Mouse (Mus musculus) cerebellum, adult 9-11 months (tissue): ENCODE data around the gene Ccdc170.
"Not testable (repeated sequence)": the region's sequence is repeated elsewhere in the genome, so short reads cannot be mapped to it uniquely, and the experiment has no call there.

Experiments used
- DNase-seq: peaks from one replicate; pipeline ENCODE4 v3.0.0; 2022

Ccdc170 gene

GRCm38 (mm10) chr10:4523078-4523477 lies 40.8 kb downstream of the Ccdc170 start:
- no peak for DNase-seq

DNA sequence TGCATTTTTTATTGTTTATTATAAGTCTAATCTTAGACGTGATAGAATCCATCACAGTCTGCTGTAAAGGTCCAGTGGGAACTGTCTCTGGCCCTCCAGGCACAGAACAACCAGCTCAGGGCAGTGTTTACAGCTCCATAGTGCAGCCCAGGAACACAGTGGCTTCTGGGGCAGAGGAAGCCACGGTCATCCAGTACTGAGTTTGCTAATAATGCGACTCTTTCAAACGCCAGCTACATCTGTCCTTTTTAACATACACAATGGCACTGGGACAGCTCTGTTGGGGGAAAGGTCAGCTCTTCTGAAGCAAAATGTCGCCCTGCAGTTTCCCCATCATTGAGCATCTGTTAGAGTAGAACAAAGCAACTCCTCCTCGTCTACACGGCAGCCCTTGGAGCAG lies 45.7 kb downstream of the Ccdc170 start:
- no peak for DNase-seq

- no peak for DNase-seq
These were observed 48.4 kb downstream of the Ccdc170 start for GRCm38 (mm10) chr10:4530638-4531235.

GRCm38 (mm10) chr10:4531933-4532332 lies 49.6 kb downstream of the Ccdc170 start:
- no peak for DNase-seq

DNA sequence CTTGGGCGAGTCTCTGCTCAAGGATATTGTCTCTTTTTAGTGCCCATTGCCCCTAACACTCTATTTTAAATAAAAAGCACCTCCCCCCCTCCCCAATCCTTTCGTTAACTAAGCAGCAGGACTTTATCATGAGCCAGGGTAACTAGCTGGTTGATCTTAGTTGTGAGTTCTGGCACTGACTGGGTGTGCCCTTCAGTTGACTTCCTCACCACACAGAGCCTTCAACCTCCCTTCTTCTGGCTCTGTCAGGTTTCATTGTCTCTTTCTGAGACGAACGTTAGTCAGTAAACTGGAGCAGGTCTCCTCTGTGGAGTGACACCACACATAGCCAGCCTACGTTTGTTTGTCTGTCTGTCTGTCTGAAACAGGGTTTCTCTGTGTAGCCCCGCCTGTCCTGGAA lies 50.4 kb downstream of the Ccdc170 start:
- DNase-seq: no peak

GRCm38 (mm10) chr10:4533873-4534272 lies 51.6 kb downstream of the Ccdc170 start:
- DNase-seq: no peak

GRCm38 (mm10) chr10:4545550-4545949 lies 63.2 kb downstream of the Ccdc170 start:
- no peak for DNase-seq

- no peak for DNase-seq
These were observed 71.3 kb downstream of the Ccdc170 start for GRCm38 (mm10) chr10:4553442-4554119.

- DNase-seq: no peak
These were observed 74.6 kb downstream of the Ccdc170 start for GRCm38 (mm10) chr10:4556842-4557377.

GRCm38 (mm10) chr10:4559132-4559531 lies 76.8 kb downstream of the Ccdc170 start:
- no peak for DNase-seq

- no peak for DNase-seq
These were observed 82.8 kb downstream of the Ccdc170 start for GRCm38 (mm10) chr10:4565148-4565547.

GRCm38 (mm10) chr10:4570778-4571177 lies 88.5 kb downstream of the Ccdc170 start:
- peak; percentile 5 for DNase-seq

GRCm38 (mm10) chr10:4571304-4571703 lies 89.0 kb downstream of the Ccdc170 start:
- DNase-seq: no peak

DNA sequence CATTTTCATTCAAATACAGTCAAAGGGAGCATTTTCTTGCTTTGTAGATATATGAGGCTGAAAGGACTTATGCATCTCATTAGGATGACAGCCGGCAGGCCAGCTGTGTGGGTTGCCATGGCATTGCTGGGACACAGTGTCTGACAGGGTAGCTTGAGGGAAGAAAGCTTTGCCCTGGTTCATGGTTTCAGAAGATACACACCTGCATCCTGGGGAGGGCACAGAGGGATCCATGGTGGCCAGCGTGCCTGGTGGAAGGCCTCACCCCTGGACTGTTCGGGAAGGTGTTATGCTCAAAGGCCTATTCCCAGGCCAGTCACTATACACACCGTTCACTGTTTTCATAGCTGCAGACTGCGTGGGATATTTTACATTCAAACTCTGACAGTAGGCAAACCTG lies 99.6 kb downstream of the Ccdc170 start:
- DNase-seq: no peak

- DNase-seq: no peak
These were observed 104.4 kb downstream of the Ccdc170 start for GRCm38 (mm10) chr10:4586691-4587090.

DNA sequence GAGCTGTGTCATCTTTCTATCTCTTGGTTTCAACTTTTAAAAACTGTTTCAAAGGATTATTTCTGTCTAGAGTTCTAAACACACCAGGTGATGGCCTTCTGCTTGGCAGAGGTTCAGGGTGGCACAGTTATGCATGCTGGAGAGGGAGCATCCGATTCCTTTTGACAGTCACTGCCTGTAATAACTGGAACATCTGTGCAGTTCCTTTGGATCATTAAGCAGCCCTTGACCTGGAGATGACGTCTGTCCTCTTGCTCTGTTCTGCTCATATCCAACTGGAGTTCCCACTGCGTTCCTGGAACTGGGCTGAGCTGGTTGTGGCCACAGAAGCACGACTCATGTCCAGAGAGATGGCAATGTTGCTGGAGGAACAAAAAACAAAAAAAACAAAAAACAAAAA lies 107.3 kb downstream of the Ccdc170 start:
- no peak for DNase-seq

GRCm38 (mm10) chr10:4590956-4591355 lies 108.7 kb downstream of the Ccdc170 start:
- DNase-seq: no peak

DNA sequence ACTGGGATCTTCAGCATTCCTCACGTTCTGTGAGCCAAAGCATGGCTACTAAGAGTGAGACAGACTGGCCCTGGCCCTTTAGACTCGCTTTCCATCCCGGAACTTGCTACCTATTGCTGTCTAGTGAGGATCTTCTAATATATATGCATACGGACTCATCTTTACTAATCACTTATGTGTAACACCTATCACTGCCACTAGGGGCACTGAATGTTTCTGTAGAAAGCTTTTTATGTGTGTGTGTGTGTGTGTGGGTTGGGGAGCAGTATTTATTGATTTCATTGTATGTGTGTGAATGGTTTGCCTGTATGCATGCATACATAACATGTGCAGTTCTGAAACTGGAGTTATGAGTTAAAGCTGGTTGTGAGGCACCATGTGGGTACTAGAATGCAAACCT lies 111.5 kb downstream of the Ccdc170 start:
- DNase-seq: no peak

DNA sequence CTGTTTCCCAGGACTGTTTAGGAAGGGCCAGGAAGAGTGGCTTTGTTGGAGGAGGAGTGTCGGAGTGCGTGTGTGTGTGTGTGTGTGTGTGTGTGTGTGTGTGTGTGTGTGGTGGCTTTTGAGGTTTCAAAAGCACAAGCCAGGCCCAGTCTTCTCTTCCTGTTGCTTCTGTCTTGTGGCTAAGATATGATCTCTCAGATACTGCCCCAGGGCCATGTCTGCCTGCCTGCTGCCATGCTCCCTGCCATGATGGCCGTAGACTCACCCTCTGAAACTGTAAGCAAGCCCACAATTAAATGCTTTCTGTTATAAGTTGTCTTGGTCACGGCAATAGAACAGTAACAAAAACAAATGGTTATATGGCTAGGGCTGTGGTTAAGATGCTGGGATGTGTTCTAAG lies 114.9 kb downstream of the Ccdc170 start:
- no peak for DNase-seq

DNA sequence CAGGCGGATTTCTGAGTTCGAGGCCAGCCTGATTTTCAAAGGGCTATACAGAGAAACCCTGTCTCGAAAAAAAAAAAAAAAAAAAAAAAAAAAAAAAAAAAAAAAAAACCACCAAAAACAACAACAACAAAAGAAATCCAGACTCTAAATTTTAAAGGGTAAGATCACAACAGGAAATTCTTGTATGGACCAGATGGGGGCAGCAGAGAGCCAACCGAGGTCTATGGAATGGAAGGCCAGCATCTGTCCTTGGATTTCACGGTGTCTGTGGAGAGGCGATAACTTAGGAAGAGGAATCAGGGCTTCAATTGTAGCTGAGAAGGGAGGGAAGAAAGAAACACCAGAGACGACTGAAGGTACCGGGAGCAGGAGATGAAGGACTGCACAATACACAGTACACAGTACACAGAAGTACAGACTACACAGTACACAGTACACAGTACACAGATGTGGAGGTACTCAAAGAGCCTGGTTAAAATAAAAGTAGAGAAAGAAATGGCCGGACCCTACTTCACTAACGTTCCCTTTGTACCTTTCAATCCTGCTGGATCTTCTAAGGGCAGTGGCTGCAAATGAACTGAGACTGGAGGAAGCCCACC lies 116.0 kb downstream of the Ccdc170 start:
- peak; percentile 12 for DNase-seq

DNA sequence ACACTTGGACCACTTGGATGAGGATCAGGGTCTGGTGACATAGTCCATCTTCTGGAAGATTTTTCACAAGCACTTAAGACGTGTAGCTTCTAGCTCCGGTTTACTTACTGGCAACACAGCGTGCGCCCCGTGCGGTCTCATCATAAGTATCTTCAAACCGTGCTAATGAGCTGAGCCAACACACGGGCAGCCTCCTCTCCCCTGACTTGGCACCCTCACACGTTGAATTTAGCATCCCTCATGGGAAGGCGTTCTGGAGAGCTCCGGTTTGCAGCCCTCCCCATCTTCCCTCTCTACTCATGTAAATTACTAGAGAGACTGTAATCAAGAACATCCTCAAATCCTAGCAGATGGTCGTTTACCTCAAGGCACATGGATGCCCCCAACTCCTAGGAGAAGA lies 116.6 kb downstream of the Ccdc170 start:
- no peak for DNase-seq

- no peak for DNase-seq
These were observed 117.3 kb downstream of the Ccdc170 start for GRCm38 (mm10) chr10:4599591-4599990.

- DNase-seq: no peak
These were observed 118.6 kb downstream of the Ccdc170 start for GRCm38 (mm10) chr10:4600796-4601474.

- DNase-seq: not testable (repeated sequence)
These were observed 119.3 kb downstream of the Ccdc170 start for GRCm38 (mm10) chr10:4601612-4602011.
